Mouse (Mus musculus): ENCODE measurements at regions not wholly inside any gene's neighbourhood (a gene's known extent, or its start where the extent isn't known, plus 50 kb on each side); places are given as distances from the start of the nearest gene placed in this dataset.

- DNase-seq (ENCODE audit: low spot score in 2 of 2) = no peak
Observed at GRCm38 (mm10) chr10:45957686-45958085, 380.1 kb downstream of the Hace1 start.

- DNase-seq (ENCODE audit: low spot score in 2 of 2) = no peak
Observed at GRCm38 (mm10) chr10:45972240-45972639, 394.6 kb downstream of the Hace1 start.

- no peak for DNase-seq (ENCODE audit: low spot score in 2 of 2)
Observed at GRCm38 (mm10) chr10:45982731-45983274, 405.2 kb downstream of the Hace1 start.

DNA sequence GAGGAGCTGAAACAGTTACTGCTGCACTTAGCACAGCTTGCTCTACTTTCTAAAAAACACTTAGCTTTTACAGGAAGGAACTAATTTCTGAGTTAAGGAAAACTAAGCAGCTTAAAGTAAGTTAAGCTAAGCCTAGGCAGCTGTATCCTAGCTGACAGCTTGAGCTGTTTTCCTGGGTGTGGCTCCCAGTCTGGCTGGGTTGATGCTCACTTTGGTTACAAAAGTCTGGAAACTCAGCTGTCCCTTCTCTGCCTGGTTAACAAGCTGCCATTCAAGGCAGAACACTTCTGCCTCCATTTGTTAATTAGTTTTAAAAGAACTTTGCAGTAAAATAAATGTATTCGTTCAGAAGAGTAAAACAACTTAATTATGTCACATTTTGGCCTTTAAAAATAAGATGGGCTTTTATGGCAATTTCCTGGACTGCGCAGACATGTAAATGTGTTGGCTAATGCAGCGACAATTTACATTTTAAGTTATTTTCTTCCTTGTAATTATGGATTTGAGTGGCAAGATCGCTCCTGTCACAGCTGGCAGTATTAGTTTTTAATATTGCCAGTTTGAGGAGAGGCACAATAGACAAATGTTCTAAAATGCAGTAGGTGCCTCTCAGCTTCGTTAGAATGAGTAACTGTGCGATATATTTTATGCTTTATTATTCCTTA lies 406.2 kb downstream of the Hace1 start:
- DNase-seq (ENCODE audit: low spot score in 2 of 2) = no peak

- DNase-seq (ENCODE audit: low spot score in 2 of 2) = no peak
Observed at GRCm38 (mm10) chr10:45986341-45986740, 408.7 kb downstream of the Hace1 start.

GRCm38 (mm10) chr10:46006319-46006718 lies 428.7 kb downstream of the Hace1 start:
- no peak for DNase-seq (ENCODE audit: low spot score in 2 of 2)

GRCm38 (mm10) chr10:46011916-46012596 lies 434.4 kb downstream of the Hace1 start:
- no peak for DNase-seq (ENCODE audit: low spot score in 2 of 2)

GRCm38 (mm10) chr10:46012599-46012998 lies 435.0 kb downstream of the Hace1 start:
- no peak for DNase-seq (ENCODE audit: low spot score in 2 of 2)

GRCm38 (mm10) chr10:46016295-46016694 lies 438.7 kb downstream of the Hace1 start:
- no peak for DNase-seq (ENCODE audit: low spot score in 2 of 2)

DNA sequence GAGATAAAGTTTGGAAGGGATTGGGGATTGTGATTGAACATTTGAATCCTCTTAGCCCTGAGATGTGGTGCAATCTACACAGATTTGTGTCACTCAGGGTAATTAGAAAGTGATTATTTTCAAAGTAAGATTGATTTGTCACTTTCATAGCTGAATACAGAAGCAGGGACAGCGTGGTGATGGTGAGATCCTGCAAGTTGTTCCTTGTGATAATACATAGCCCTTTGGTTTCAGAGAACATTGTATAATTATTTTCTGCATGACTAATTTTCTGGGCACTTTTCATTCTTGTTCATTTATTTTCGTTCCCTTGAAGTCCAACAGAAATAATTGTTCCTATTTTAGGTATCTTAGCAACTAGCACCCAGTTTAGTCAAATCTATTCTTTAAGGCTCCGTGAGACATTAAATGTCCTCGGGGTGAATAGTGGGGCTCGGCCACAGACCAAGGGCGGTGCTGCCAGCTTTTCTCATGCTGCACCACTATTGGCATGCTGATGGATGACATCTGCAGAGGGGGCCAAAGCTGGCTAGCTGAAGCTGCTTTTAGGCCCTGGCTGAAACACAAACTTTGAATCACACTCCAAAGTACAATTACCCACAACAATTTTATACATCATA lies 468.0 kb downstream of the Hace1 start:
- DNase-seq (ENCODE audit: low spot score in 2 of 2) = no peak

- no peak for DNase-seq (ENCODE audit: low spot score in 2 of 2)
Observed at GRCm38 (mm10) chr10:46046094-46046749, 468.6 kb downstream of the Hace1 start.

DNA sequence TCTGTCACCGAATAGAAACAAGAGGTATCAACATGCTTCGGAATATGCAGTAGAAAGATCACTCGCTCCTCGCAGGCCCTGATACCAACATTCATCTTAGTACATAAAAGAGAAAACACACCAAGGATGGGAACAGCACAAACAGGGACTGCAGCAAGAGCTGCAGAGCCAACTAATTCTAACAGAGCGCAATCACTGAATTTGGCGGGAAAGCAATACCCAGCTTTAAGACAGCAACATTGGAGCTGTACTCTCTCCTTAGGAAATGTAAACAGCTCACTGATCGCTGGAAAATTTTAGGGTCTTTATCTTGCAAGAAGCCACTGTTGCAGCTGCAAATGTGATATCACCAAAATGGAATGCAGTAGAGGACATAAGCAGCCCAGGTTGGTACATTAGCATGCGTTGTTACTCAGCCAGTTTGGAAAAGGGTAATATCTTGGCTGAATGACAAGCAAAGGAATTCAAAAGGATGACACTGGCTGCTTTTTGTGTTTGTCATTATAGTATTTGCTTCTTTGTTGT lies 469.3 kb downstream of the Hace1 start:
- no peak for DNase-seq (ENCODE audit: low spot score in 2 of 2)

- no peak for DNase-seq (ENCODE audit: low spot score in 2 of 2)
Observed at GRCm38 (mm10) chr10:46047591-46047990, 470.0 kb downstream of the Hace1 start.

DNA sequence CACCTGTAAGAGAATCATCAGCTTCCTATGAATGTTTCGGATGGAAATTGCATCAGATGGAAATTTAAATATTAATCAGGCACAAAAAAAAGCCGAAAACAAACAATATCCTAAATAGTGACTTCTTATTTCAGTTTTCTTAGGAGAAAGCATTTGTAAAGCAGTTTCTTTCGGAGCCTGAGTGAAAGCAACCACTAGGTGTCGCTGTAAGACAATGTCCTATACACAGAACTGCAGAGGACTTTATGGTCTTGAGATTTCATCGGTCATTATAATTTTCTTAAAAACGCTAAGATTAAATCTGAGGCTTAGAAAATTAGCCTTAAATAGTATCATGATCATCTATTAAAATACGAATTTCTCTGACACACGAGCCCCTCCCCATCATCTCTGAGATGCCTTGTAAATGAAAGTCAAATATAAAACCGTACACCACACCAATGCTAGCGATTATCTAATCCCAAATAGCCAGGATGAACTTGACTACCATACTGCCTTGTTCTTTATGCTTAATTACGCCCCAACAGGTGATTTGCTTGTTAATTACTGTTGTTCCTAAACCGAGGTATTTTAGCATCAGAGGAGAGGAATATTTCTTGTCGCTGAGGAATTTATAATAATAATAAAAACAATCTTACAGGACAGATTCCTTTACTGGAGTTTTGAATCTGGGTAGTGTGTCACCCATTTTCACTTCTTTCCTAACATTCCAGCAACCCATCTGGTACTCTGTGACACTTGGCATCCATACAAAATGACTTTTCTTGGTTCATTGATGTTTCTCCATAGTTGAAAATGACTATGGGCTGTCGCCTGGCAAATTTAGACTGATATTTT lies 480.0 kb downstream of the Hace1 start:
- no peak for DNase-seq (ENCODE audit: low spot score in 2 of 2)

- DNase-seq (ENCODE audit: low spot score in 2 of 2) = no peak
Observed at GRCm38 (mm10) chr10:46058199-46058472, 480.5 kb downstream of the Hace1 start.

DNA sequence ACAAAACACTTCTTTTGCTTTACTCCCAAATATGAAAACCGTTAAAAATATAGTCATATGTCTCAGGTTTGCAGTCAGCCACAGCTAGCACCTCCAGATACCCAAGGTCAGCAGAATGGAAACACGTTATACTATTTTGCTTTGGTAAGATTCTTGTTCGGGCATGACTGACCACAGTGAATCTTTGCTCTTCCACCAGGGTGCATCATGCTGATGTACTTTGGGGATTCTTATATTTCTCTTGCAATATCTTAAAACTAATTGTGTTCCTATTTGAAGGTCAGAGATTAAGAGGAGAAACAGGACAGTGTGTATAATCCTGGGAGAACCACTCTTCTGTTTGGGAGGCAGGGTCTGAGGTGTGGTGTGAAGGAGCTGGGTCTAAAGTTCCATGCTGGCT lies 481.7 kb downstream of the Hace1 start:
- no peak for DNase-seq (ENCODE audit: low spot score in 2 of 2)

GRCm38 (mm10) chr10:46063831-46064230 lies 486.2 kb downstream of the Hace1 start:
- DNase-seq (ENCODE audit: low spot score in 2 of 2) = no peak

DNA sequence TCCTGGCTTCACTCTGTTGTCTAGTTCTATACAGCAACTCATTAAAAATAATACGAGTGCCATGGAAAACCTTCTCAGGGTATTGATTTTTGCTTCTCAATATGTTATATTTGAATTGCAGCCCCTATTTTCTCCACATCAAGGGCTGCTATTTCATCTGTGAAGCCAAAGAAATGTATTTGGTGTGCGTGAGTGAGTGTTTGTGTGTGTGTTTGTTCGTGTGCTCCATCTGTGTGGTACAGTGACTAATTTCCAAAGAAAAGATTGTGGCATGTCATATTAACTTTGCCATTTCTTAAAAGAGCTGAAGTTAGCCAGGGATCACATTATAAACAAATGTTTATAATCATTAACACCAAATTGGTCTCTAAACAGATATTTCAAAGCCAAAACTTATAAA lies 493.1 kb downstream of the Hace1 start:
- no peak for DNase-seq (ENCODE audit: low spot score in 2 of 2)

DNA sequence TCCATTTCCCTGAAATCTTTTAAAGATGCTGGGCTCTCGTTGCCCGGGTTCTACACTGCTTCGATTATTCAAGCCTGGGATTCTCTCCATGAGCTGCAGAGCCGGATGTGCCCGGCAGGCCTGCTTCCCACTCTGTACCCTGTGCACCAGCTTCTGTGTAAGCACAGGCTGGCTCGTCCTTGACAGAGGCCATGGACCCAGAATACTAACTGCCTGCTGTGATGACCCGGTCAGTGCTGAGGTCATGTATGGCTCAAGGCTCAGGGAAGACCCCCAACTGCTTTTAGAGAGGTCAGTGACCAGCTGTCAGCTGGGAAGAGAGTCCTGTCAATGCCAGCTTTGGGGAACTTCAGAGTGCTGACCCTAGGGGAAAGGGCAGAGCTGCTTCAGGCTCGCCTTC lies 493.6 kb downstream of the Hace1 start:
- no peak for DNase-seq (ENCODE audit: low spot score in 2 of 2)

- DNase-seq (ENCODE audit: low spot score in 2 of 2) = no peak
Observed at GRCm38 (mm10) chr10:46071810-46072549, 494.4 kb downstream of the Hace1 start.
